Mouse (Mus musculus) liver, embryonic 14.5 days (tissue): Measurements from ENCODE around the gene Fam168a.

Experiments
- CTCF ChIP-seq: IDR thresholded peaks from 2 replicates; pipeline ENCODE4 v1.5.1; 2016; ENCODE audit warnings: antibody characterized with exemption, low read depth, control low read depth
- EP300 ChIP-seq: IDR thresholded peaks from 2 replicates; pipeline ENCODE4 v1.6.1; 2016; ENCODE audit warnings: antibody characterized with exemption, low read depth

DNA sequence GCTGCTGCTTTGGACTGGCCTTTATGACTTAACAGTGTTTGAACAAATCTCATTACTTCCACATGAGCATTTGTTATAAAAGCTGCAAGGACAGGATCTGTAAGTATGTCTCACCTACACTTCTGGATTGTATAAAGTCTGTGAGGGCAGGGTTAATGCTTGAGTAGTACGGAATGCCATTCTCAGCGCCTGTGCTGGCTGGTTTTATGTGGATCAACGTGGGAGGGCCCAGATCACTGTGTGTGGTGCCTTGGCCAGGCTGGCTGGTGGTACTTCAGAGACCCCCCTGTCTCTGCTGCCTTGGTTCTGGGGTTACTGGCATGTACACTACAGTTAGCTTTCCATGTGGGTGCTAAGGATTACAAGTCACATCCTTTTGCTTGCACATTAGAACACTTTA is 61.1 kb downstream of the Fam168a start:
- TF ChIP-seq CTCF (no peak), EP300 (no peak)
